Mouse (Mus musculus) hindbrain, embryonic 13.5 days (tissue): ENCODE measurements around the gene Olfr924. TPM values are rescaled to one million over a fixed set of nuclear protein-coding genes. Genes with fewer than 3 reads are reported as not detected.
"Not testable (repeated sequence)": the region's sequence is repeated elsewhere in the genome, so short reads cannot be mapped to it uniquely, and the experiment has no call there.

Experiments used
- ATAC-seq: fragments of 200-750 bp; cut with Nextera tagmentation; 2 replicates; pipeline ENCODE4 v1.8.0; 2017; ENCODE audit warnings: moderate TSS enrichment; ENCODE audit not compliant: low FRiP score
- H3K27ac ChIP-seq: fragments of 300-500 bp; sonication (generic); 2 replicates; pipeline ENCODE4 v1.5.1; 2015; ENCODE audit warnings: inconsistent platforms, mild to moderate bottlenecking, moderate library complexity
- H3K27me3 ChIP-seq: fragments of 300-500 bp; sonication (generic); 2 replicates; pipeline ENCODE4 v1.6.1; 2015; ENCODE audit warnings: mild to moderate bottlenecking, inconsistent platforms
- H3K36me3 ChIP-seq: fragments of 300-500 bp; sonication (generic); 2 replicates; pipeline ENCODE4 v1.6.1; 2015; ENCODE audit warnings: mild to moderate bottlenecking, inconsistent platforms
- H3K4me1 ChIP-seq: fragments of 300-500 bp; sonication (generic); replicated peaks from 2 replicates; pipeline ENCODE4 v1.6.1; 2015; ENCODE audit warnings: inconsistent platforms
- H3K4me2 ChIP-seq: fragments of 300-500 bp; sonication (generic); 2 replicates; pipeline ENCODE4 v1.6.1; 2015; ENCODE audit warnings: inconsistent platforms, mild to moderate bottlenecking, moderate library complexity
- H3K4me3 ChIP-seq: fragments of 300-500 bp; sonication (generic); 2 replicates; pipeline ENCODE4 v1.5.1; 2015; ENCODE audit warnings: mild to moderate bottlenecking, inconsistent platforms
- H3K9ac ChIP-seq: fragments of 300-500 bp; sonication (generic); 2 replicates; pipeline ENCODE4 v1.6.1; 2015; ENCODE audit warnings: mild to moderate bottlenecking, inconsistent platforms
- H3K9me3 ChIP-seq: fragments of 300-500 bp; sonication (generic); 2 replicates; pipeline ENCODE4 v1.6.1; 2016; ENCODE audit warnings: inconsistent platforms
- WGBS: fragments of 180-500 bp; shearing (Covaris S2); methylation state at CpG from one replicate; pipeline ENCODE4 v1.1.7; 2015; 5-methylcytosine and 5-hydroxymethylcytosine counted together
- polyA plus RNA-seq: library from polyadenylated mRNA; unstranded; fragments of >200 nt; fragmentation: Nextera tagmentation; extraction: Ambion mirVana; gene quantifications from 2 replicates; pipeline ENCODE4 v1.2.1, GENCODE M21; 2015

The Olfr924 gene
- not detected in 2 replicates for polyA plus RNA-seq

GRCm38 (mm10) chr9:38844149-38844548, at the start of gene Olfr924:
TSS of gene Olfr924 (plus strand) at chr9:38844449.
- H3K9me3 ChIP-seq = no peaks in the 10 kb centered on the region
- no peak within 1 kb of the TSS for H3K4me2 ChIP-seq
- no peak for ATAC-seq
- no peaks in the 10 kb centered on the region for H3K4me1 ChIP-seq
- H3K27ac ChIP-seq = no peak within 1 kb of the TSS
- 93% methylated on average over 1 of the region's 1 CpGs for WGBS
- no peak within 1 kb of the TSS for H3K9ac ChIP-seq
- H3K27me3 ChIP-seq = no peaks in the 10 kb centered on the region
- H3K4me3 ChIP-seq = no peak within 1 kb of the TSS
- H3K36me3 ChIP-seq = no peaks in the 10 kb centered on the region

DNA sequence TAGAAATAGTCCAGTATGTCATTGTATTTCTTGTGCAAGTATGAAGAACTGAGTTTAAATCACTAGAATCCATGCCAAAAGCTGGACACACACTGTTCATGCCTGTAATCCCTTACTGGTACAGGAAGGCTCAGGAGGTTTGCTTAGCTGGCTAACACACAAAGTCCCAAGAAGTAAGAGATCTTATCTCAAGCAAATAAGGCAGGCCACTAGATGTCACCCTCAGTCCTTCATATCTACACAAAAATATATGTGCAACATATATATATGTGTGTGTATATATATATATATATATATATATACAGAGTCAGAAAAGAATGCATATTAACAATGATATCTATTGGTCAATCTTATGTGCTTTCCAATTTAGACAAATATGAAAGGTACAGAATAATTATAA, 38.6 kb upstream of the Olfr924 start:
- no peak overlapping the region for H3K4me3 ChIP-seq
- no peak overlapping the region for H3K9ac ChIP-seq
- H3K27me3 ChIP-seq = no peaks in the 10 kb centered on the region
- no peak for ATAC-seq
- H3K27ac ChIP-seq = no peak overlapping the region
- H3K4me2 ChIP-seq = no peak overlapping the region
- H3K4me1 ChIP-seq = no peaks in the 10 kb centered on the region
- no peaks in the 10 kb centered on the region for H3K36me3 ChIP-seq
- no peaks in the 10 kb centered on the region for H3K9me3 ChIP-seq

DNA sequence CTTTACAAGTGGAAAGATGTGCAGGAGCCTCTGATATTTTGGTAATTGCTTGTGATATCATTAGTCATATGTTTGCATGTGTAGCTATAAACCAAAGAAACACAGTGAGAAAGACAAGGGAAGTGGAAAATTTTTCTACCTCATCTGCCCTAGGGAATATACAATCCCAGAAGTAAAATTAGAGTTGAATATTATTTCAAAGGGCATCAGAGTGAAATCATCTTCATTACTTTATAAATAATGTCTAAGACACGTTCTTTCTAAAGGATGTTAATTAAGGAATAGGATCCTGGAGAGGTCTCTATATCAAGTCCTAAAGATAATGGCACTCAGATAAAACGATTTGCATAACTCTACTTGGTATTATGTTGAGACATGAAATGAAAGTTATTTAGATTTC, 29.9 kb upstream of the Olfr924 start, which contains the start of gene Olfr922:
Olfr922 (plus strand) TSS at position 301 of the 400 bp plus-strand sequence.
- ATAC-seq = no peak

DNA sequence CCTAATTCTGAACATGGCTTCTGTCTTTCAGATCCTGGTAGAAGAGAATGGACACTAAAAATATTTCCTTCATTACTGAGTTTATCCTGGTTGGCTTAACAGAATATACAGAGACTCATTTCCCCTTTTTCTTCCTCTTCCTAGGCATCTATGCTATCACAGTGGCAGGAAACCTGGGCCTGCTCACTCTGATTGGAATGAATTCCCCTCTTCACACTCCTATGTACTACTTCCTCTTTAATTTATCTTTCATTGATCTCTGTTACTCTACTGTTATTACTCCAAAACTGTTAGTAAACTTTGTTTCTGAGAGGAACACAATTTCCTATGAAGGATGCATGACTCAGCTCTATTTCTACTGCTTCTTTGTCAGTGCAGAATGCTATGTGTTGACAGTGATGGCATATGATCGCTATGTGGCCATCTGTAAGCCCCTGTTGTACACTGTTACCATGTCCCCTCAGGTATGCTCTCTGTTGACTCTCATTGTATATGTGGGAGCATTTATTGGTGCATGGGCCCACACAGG, 28.7 kb upstream of the Olfr924 start:
- ATAC-seq = no peak

More for the DNA sequence above, 29.9 kb upstream of the Olfr924 start, which contains the start of gene Olfr922:
- Histone ChIP-seq H3K27me3 (no peaks in the 10 kb centered on the region), H3K27ac (no peak within 1 kb of the TSS), H3K4me3 (no peak within 1 kb of the TSS), H3K4me1 (no peaks in the 10 kb centered on the region), H3K9me3 (no peaks in the 10 kb centered on the region), H3K36me3 (no peaks in the 10 kb centered on the region), H3K9ac (no peak within 1 kb of the TSS), H3K4me2 (no peak within 1 kb of the TSS)
- 79% methylated on average over 2 of the region's 2 CpGs for WGBS

GRCm38 (mm10) chr9:38826245-38826644, 18.0 kb upstream of the Olfr924 start, which contains the start of gene Olfr923:
TSS of gene Olfr923 (plus strand) at chr9:38826545.
- no peak for ATAC-seq
- Histone ChIP-seq H3K9ac (no peak within 1 kb of the TSS), H3K36me3 (no peaks in the 10 kb centered on the region), H3K27ac (no peak within 1 kb of the TSS), H3K4me1 (no peaks in the 10 kb centered on the region), H3K9me3 (no peaks in the 10 kb centered on the region), H3K4me2 (no peak within 1 kb of the TSS), H3K4me3 (no peak within 1 kb of the TSS), H3K27me3 (no peaks in the 10 kb centered on the region)
- WGBS = 87% methylated on average over 1 of the region's 1 CpGs

More for the DNA sequence above, 28.7 kb upstream of the Olfr924 start:
- H3K9ac ChIP-seq = no peak overlapping the region
- no peak overlapping the region for H3K27ac ChIP-seq
- no peak overlapping the region for H3K4me3 ChIP-seq
- H3K9me3 ChIP-seq = no peaks in the 10 kb centered on the region
- no peaks in the 10 kb centered on the region for H3K36me3 ChIP-seq
- no peaks in the 10 kb centered on the region for H3K27me3 ChIP-seq
- no peaks in the 10 kb centered on the region for H3K4me1 ChIP-seq
- WGBS = 83% methylated on average over 1 of the region's 1 CpGs
- H3K4me2 ChIP-seq = no peak overlapping the region

DNA sequence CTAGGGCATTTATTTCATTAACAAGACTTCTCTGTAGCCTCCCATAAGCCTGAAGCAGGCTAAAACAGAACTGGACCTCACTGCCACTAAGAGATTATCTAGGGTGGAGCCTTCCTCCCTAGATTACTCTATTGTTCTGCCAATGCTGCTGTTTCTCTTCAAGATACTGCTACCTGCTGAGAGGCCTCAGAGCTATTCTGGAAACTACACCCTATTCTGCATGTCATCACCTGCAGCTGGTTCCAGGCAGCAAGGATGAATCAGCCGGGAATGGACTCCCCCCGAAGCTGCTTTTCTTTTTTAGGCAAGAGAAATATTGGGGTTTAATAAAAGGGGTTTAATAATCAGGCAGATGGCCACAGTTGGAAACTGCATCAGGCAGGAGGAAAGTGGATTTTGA, 11.2 kb upstream of the Olfr924 start:
- H3K4me2 ChIP-seq = no peak overlapping the region
- 85% methylated on average over 2 of the region's 2 CpGs for WGBS
- no peak overlapping the region for H3K27ac ChIP-seq
- no peak for ATAC-seq
- H3K36me3 ChIP-seq = no peaks in the 10 kb centered on the region
- no peaks in the 10 kb centered on the region for H3K27me3 ChIP-seq
- H3K4me3 ChIP-seq = no peak overlapping the region
- no peak overlapping the region for H3K9ac ChIP-seq
- no peaks in the 10 kb centered on the region for H3K9me3 ChIP-seq
- H3K4me1 ChIP-seq = no peaks in the 10 kb centered on the region

DNA sequence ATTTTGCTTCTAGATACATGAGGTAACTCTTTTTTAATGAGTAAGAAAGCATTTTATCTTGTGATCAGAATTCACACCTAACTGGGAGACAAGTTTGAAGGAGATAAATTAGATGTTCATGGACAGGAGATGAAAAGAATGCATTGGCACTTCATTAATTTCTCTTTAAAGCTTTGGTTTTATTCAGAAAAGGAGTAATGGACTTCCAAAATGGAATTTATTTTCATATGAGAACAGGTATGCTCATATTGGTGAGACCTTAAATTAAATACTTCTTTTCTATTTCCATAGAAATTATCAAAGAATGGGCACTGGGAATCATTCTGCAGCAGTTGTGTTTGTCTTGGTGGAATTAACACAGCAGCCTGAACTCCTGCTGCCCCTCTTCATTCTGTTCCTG, 10.5 kb downstream of the Olfr924 start, which contains the start of gene Olfr26:
Olfr26 (plus strand) TSS at position 301 of the 400 bp plus-strand sequence.
- Histone ChIP-seq H3K4me1 (no peaks in the 10 kb centered on the region), H3K27ac (no peak within 1 kb of the TSS)
- ATAC-seq = no peak

GRCm38 (mm10) chr9:38874880-38875279, 30.6 kb downstream of the Olfr924 start:
- not testable (repeated sequence) for H3K36me3 ChIP-seq, H3K4me1 ChIP-seq, H3K9me3 ChIP-seq, H3K9ac ChIP-seq, H3K27me3 ChIP-seq, H3K27ac ChIP-seq, H3K4me3 ChIP-seq, H3K4me2 ChIP-seq, ATAC-seq
- WGBS = 57% methylated on average over 2 of the region's 2 CpGs

More for the DNA sequence above, 10.5 kb downstream of the Olfr924 start, which contains the start of gene Olfr26:
- no peak within 1 kb of the TSS for H3K4me2 ChIP-seq
- no peak within 1 kb of the TSS for H3K4me3 ChIP-seq
- no peaks in the 10 kb centered on the region for H3K27me3 ChIP-seq
- H3K9ac ChIP-seq = no peak within 1 kb of the TSS
- H3K9me3 ChIP-seq = no peaks in the 10 kb centered on the region
- H3K36me3 ChIP-seq = no peaks in the 10 kb centered on the region

DNA sequence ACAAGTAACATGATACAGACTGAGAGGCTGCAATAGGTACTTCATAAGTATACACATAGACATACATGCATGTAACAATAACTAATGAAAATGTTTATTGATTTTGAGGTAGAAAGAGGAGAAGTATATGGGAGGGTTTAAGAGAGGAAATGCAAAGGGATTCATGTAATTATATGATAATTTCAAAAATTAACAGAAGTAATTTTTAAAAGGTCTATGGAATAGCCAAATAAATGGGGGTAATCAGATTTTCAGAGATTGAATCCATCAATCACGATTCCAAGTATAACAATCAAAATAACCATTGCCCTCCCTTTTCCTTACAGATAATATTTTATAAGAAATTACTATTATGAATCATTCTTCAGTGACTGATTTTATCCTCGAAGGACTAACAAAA, 32.6 kb downstream of the Olfr924 start, which contains the start of gene Olfr926:
Olfr926 (plus strand) TSS at position 301 of the 400 bp plus-strand sequence.
- Histone ChIP-seq H3K4me2 (no peak within 1 kb of the TSS), H3K27me3 (no peaks in the 10 kb centered on the region), H3K9ac (no peak within 1 kb of the TSS), H3K9me3 (peaks cover 5% of the 10 kb centered on the region), H3K36me3 (no peaks in the 10 kb centered on the region), H3K4me1 (no peaks in the 10 kb centered on the region), H3K4me3 (no peak within 1 kb of the TSS), H3K27ac (no peak within 1 kb of the TSS)
- ATAC-seq = no peak
- WGBS = 89% methylated on average over 2 of the region's 2 CpGs

Other genes with a start within 250 kb of the Olfr924 start
- gene Olfr914, start 239.3 kb upstream of the Olfr924 start, polyA plus RNA-seq = not detected in 2 replicates
- gene Olfr916, start 184.6 kb upstream of the Olfr924 start, polyA plus RNA-seq = not detected in 2 replicates
- gene Olfr917, start 178.6 kb upstream of the Olfr924 start, polyA plus RNA-seq = not detected in 2 replicates
- not detected in 2 replicates for gene Olfr918, start 169.8 kb upstream of the Olfr924 start, polyA plus RNA-seq
- not detected in 2 replicates for gene Olfr919, start 140.8 kb upstream of the Olfr924 start, polyA plus RNA-seq
- gene Vwa5a, start 126.2 kb upstream of the Olfr924 start, polyA plus RNA-seq = 8.6 and 9.1 TPM in 2 replicates
- not detected in 2 replicates for gene Olfr920, start 92.2 kb upstream of the Olfr924 start, polyA plus RNA-seq
- gene Olfr921, start 71.4 kb upstream of the Olfr924 start, polyA plus RNA-seq = not detected in 2 replicates
- gene Olfr922, start 29.8 kb upstream of the Olfr924 start, polyA plus RNA-seq = not detected in 2 replicates
- gene Olfr923, start 17.9 kb upstream of the Olfr924 start, polyA plus RNA-seq = not detected in 2 replicates
- not detected in 2 replicates for gene Olfr26, start 10.6 kb downstream of the Olfr924 start, polyA plus RNA-seq
- gene Olfr926, start 32.7 kb downstream of the Olfr924 start, polyA plus RNA-seq = not detected in 2 replicates
- not detected in 2 replicates for gene Olfr930, start 85.4 kb downstream of the Olfr924 start, polyA plus RNA-seq
- gene Olfr933, start 127.9 kb downstream of the Olfr924 start, polyA plus RNA-seq = not detected in 2 replicates
- not detected in 2 replicates for gene Olfr934, start 143.9 kb downstream of the Olfr924 start, polyA plus RNA-seq
- not detected in 2 replicates for gene Olfr935, start 155.2 kb downstream of the Olfr924 start, polyA plus RNA-seq
- gene Olfr146, start 178.9 kb downstream of the Olfr924 start, polyA plus RNA-seq = not detected in 2 replicates
- not detected in 2 replicates for gene Olfr937, start 220.5 kb downstream of the Olfr924 start, polyA plus RNA-seq
- not detected in 2 replicates for gene Olfr938, start 234.4 kb downstream of the Olfr924 start, polyA plus RNA-seq